Mouse (Mus musculus) lung, adult 2 months (tissue): ENCODE measurements around the gene Acsf2.

ENCODE experiments used
- CTCF ChIP-seq: fragments of 200-500 bp; IDR thresholded peaks from 2 replicates; pipeline ENCODE4 v1.5.1; 2011; ENCODE audit warnings: mild to moderate bottlenecking, low read length, control low read depth; ENCODE audit not compliant: insufficient read depth
- POLR2A ChIP-seq: fragments of 200-500 bp; IDR thresholded peaks from 2 replicates; pipeline ENCODE4 v1.6.1; 2011; ENCODE audit warnings: low read depth, mild to moderate bottlenecking, control low read depth, low read length, borderline replicate concordance; ENCODE audit errors: extremely low read depth

DNA sequence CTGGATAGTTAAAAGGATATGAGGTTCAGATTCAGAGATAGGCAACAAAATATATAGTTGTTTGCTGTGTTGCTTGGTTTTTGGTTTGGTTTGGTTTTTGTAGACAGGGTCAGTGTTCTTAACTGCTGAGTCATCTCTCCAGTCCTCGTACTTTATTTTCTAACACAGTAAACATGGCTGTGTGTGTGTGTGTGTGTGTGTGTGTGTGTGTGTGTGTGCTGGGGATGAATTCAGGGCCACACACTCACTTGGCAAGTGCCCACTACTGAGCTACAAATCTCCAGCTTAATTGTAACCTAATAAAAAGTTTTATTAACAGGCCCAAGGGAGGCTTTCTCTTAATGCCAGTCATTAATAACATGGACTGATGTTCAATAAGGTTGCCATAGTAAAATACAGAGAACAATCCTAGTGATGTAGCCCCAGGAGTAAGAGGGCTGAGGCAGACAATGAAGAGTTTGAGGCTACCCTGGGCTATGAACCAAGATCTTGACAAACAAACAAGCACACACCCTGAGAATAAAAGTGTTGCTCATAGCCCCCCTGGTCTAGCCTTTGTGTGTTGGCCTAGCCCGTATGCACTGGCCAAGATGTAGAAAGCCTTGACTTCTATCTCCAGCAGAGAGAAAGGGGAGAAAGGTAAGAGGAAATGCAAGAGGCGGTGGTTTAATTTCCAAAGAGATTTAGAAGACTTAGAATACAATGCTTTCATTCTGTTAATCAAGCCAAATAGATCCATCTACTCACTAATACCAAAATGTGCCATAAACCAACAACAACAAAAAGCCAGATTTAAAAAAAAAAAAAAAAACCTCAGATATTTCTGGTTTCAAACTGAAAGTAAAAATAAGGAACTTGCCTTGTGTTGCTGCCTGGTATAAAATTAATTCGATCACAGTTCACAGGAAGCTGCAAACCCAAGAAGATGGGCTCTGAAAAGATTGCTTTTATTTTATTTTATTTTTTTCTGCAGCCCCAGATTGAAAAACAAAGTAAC is 9.4 kb upstream of the Acsf2 start:
- no peak for TF ChIP-seq POLR2A
- TF ChIP-seq CTCF = no peak
